Comparison of ENCODE assay signal across 8 mouse cellular contexts in genomic region chr10:81495151-81495550, GRCm38 (mm10). TPM values are rescaled to one million over a fixed set of nuclear protein-coding genes. Genes with fewer than 3 reads are reported as not detected.
DNase-seq lines count a peak whose midpoint lies in the region; ATAC-seq and TF ChIP-seq lines count a peak whose summit lies in the region.

No protein-coding gene starts in this region.

- peak overlapping the region; percentile 92 for H3K9ac ChIP-seq in embryonic facial prominence, embryonic 13.5 days
- H3K9ac ChIP-seq in intestine, embryonic 14.5 days (ENCODE audit: low read length) = peak overlapping the region; percentile 82
- H3K9ac ChIP-seq in neural tube, embryonic 12.5 days = peak overlapping the region; percentile 77

- H3K4me3 ChIP-seq in left cerebral cortex, adult 2 months = peak overlapping the region; percentile 73
- peak overlapping the region; percentile 87 for H3K4me3 ChIP-seq in embryonic facial prominence, embryonic 13.5 days
- peak overlapping the region; percentile 80 for H3K4me3 ChIP-seq in intestine, embryonic 14.5 days (ENCODE audit: low read depth, low read length)
- peak overlapping the region; percentile 72 for H3K4me3 ChIP-seq in neural tube, embryonic 12.5 days

- peaks cover 24% of the 10 kb centered on the region for H3K4me1 ChIP-seq in embryonic facial prominence, embryonic 13.5 days
- peaks cover 18% of the 10 kb centered on the region for H3K4me1 ChIP-seq in intestine, embryonic 14.5 days (replicated peaks; ENCODE audit: control insufficient read depth, insufficient read depth, low read length)
- peaks cover 19% of the 10 kb centered on the region for H3K4me1 ChIP-seq in neural tube, embryonic 12.5 days

- no peaks in the 10 kb centered on the region for H3K9me3 ChIP-seq in embryonic facial prominence, embryonic 13.5 days
- no peaks in the 10 kb centered on the region for H3K9me3 ChIP-seq in intestine, embryonic 14.5 days (ENCODE audit: control insufficient read depth, low read length)
- H3K9me3 ChIP-seq in neural tube, embryonic 12.5 days = no peaks in the 10 kb centered on the region

- H3K27ac ChIP-seq in left cerebral cortex, adult 2 months = peak overlapping the region; percentile 89; the same call in 1 of the 2 replicates
- H3K27ac ChIP-seq in embryonic facial prominence, embryonic 13.5 days = no peak overlapping the region; the same call in 1 of the 2 replicates
- no peak overlapping the region for H3K27ac ChIP-seq in intestine, embryonic 14.5 days (ENCODE audit: low read depth)
- no peak overlapping the region for H3K27ac ChIP-seq in neural tube, embryonic 12.5 days

- WGBS in embryonic facial prominence, embryonic 13.5 days = 71% methylated on average over 6 of the region's 6 CpGs
- WGBS in intestine, embryonic 14.5 days = 74% methylated on average over 6 of the region's 6 CpGs
- 80% methylated on average over 6 of the region's 6 CpGs for WGBS in neural tube, embryonic 12.5 days

- peaks cover 32% of the 10 kb centered on the region for H3K36me3 ChIP-seq in embryonic facial prominence, embryonic 13.5 days
- peaks cover 31% of the 10 kb centered on the region for H3K36me3 ChIP-seq in intestine, embryonic 14.5 days (ENCODE audit: control insufficient read depth, insufficient read depth, low read length)
- H3K36me3 ChIP-seq in neural tube, embryonic 12.5 days = peaks cover 34% of the 10 kb centered on the region

- no peak for ATAC-seq in embryonic facial prominence, embryonic 13.5 days (ENCODE audit: insufficient number of reproducible peaks, insufficient read depth, low FRiP score, low TSS enrichment, low read depth)
- no peak for ATAC-seq in intestine, embryonic 14.5 days (replicated peaks; ENCODE audit: low FRiP score, low TSS enrichment, low read depth)
- no peak for ATAC-seq in neural tube, embryonic 12.5 days (ENCODE audit: low FRiP score, low read depth)
- ATAC-seq in activated CD4-positive, CD25-positive, alpha-beta regulatory T cell, adult 4 months = no peak

- intact Hi-C loops in left cerebral cortex, adult 2 months (cut with DNase I) = no loop called here

- peak overlapping the region; percentile 99 for H3K4me2 ChIP-seq in embryonic facial prominence, embryonic 13.5 days
- H3K4me2 ChIP-seq in intestine, embryonic 14.5 days (ENCODE audit: low read length) = peak overlapping the region; percentile 97
- H3K4me2 ChIP-seq in neural tube, embryonic 12.5 days (replicated peaks) = peak overlapping the region; percentile 97

- DNase-seq in left cerebral cortex, adult 2 months (ENCODE audit: extremely low spot score in 1 of 2, low spot score in 2 of 2) = no peak
- DNase-seq in left cerebral cortex, adult 18-20 months (ENCODE audit: low spot score in 2 of 2) = no peak
- DNase-seq in intestine, embryonic 14.5 days (ENCODE audit: low spot score) = no peak
- DNase-seq in embryo, embryonic 11 days = no peak
- no peak for DNase-seq in T-cell, adult 2 months (ENCODE audit: low spot score)

- H3K27me3 ChIP-seq in embryonic facial prominence, embryonic 13.5 days = no peaks in the 10 kb centered on the region
- no peaks in the 10 kb centered on the region for H3K27me3 ChIP-seq in intestine, embryonic 14.5 days (replicated peaks; ENCODE audit: control insufficient read depth, insufficient read depth, low read length)
- no peaks in the 10 kb centered on the region for H3K27me3 ChIP-seq in neural tube, embryonic 12.5 days (replicated peaks)

- TF ChIP-seq CTCF in left cerebral cortex, adult 2 months (IDR thresholded peaks at IDR 0.05) = no peak

RNA-seq across cellular contexts. Expression of gene Ncln, which starts 1.0 kb away (rescaled TPM):
- total RNA-seq in left cerebral cortex, adult 2 months (2021) = 10 to 100 TPM; 78.3 to 80.8 TPM
- total RNA-seq in left cerebral cortex, adult 18-20 months (2021) = 10 to 100 TPM; 68.1 to 85.1 TPM
- 82.3 and 87.9 TPM in 2 replicates for polyA plus RNA-seq in embryonic facial prominence, embryonic 13.5 days (2015; fragmentation: Nextera tagmentation; extraction: Ambion mirVana)
- polyA plus RNA-seq in intestine, embryonic 14.5 days (2014; fragmentation: Nextera tagmentation; extraction: Ambion mirVana) = 82.4 and 99.0 TPM in 2 replicates
- polyA plus RNA-seq in neural tube, embryonic 12.5 days (2016; fragmentation: Nextera tagmentation; extraction: Ambion mirVana) = 73.2 and 78.4 TPM in 2 replicates
- polyA plus RNA-seq in activated CD4-positive, CD25-positive, alpha-beta regulatory T cell, adult 4 months (2017; shearing (Covaris generic)) = 10 to 100 TPM; 33.4 to 41.8 TPM

RNA-seq across cellular contexts. Expression of gene S1pr4, which starts 4.8 kb away (rescaled TPM):
- under 1 TPM; 0.56 to 0.70 TPM for total RNA-seq in left cerebral cortex, adult 2 months (2021)
- under 1 TPM; 0.58 to 0.82 TPM for total RNA-seq in left cerebral cortex, adult 18-20 months (2021)
- polyA plus RNA-seq in embryonic facial prominence, embryonic 13.5 days (2015; fragmentation: Nextera tagmentation; extraction: Ambion mirVana) = 0.25 and 0.31 TPM in 2 replicates
- 0.53 and 0.65 TPM in 2 replicates for polyA plus RNA-seq in intestine, embryonic 14.5 days (2014; fragmentation: Nextera tagmentation; extraction: Ambion mirVana)
- 0.51 and 0.56 TPM in 2 replicates for polyA plus RNA-seq in neural tube, embryonic 12.5 days (2016; fragmentation: Nextera tagmentation; extraction: Ambion mirVana)
- polyA plus RNA-seq in activated CD4-positive, CD25-positive, alpha-beta regulatory T cell, adult 4 months (2017; shearing (Covaris generic)) = 10 to 100 TPM; 70.0 to 70.7 TPM

RNA-seq across cellular contexts. Expression of gene Celf5, which starts 12.6 kb away (rescaled TPM):
- total RNA-seq in left cerebral cortex, adult 2 months (2021) = 100 to 1,000 TPM; 284 to 288 TPM
- 100 to 1,000 TPM; 242 to 259 TPM for total RNA-seq in left cerebral cortex, adult 18-20 months (2021)
- 2.1 and 2.5 TPM in 2 replicates for polyA plus RNA-seq in embryonic facial prominence, embryonic 13.5 days (2015; fragmentation: Nextera tagmentation; extraction: Ambion mirVana)
- polyA plus RNA-seq in intestine, embryonic 14.5 days (2014; fragmentation: Nextera tagmentation; extraction: Ambion mirVana) = 1.3 and 1.8 TPM in 2 replicates
- polyA plus RNA-seq in neural tube, embryonic 12.5 days (2016; fragmentation: Nextera tagmentation; extraction: Ambion mirVana) = 32.3 and 33.0 TPM in 2 replicates
- 1 to 10 TPM in 1 of 2 experiments, under 1 TPM in 1; 0.44 to 1.5 TPM for polyA plus RNA-seq in activated CD4-positive, CD25-positive, alpha-beta regulatory T cell, adult 4 months (2017; shearing (Covaris generic))

RNA-seq across cellular contexts. Expression of gene Gna15, which starts 28.9 kb away (rescaled TPM):
- 1 to 10 TPM; 1.3 to 2.8 TPM for total RNA-seq in left cerebral cortex, adult 2 months (2021)
- total RNA-seq in left cerebral cortex, adult 18-20 months (2021) = 1 to 10 TPM; 2.6 to 3.5 TPM
- polyA plus RNA-seq in embryonic facial prominence, embryonic 13.5 days (2015; fragmentation: Nextera tagmentation; extraction: Ambion mirVana) = 2.0 and 2.1 TPM in 2 replicates
- 0.73 and 0.84 TPM in 2 replicates for polyA plus RNA-seq in intestine, embryonic 14.5 days (2014; fragmentation: Nextera tagmentation; extraction: Ambion mirVana)
- 0.81 and 1.2 TPM in 2 replicates for polyA plus RNA-seq in neural tube, embryonic 12.5 days (2016; fragmentation: Nextera tagmentation; extraction: Ambion mirVana)
- 10 to 100 TPM; 55.2 to 62.0 TPM for polyA plus RNA-seq in activated CD4-positive, CD25-positive, alpha-beta regulatory T cell, adult 4 months (2017; shearing (Covaris generic))

RNA-seq across cellular contexts. Expression of gene Nfic, which starts 39.7 kb away (rescaled TPM):
- total RNA-seq in left cerebral cortex, adult 2 months (2021) = 10 to 100 TPM; 93.4 to 94.9 TPM
- total RNA-seq in left cerebral cortex, adult 18-20 months (2021) = 10 to 100 TPM; 84.7 to 91.7 TPM
- 87.0 and 96.1 TPM in 2 replicates for polyA plus RNA-seq in embryonic facial prominence, embryonic 13.5 days (2015; fragmentation: Nextera tagmentation; extraction: Ambion mirVana)
- polyA plus RNA-seq in intestine, embryonic 14.5 days (2014; fragmentation: Nextera tagmentation; extraction: Ambion mirVana) = 52.4 and 57.2 TPM in 2 replicates
- 21.7 and 22.2 TPM in 2 replicates for polyA plus RNA-seq in neural tube, embryonic 12.5 days (2016; fragmentation: Nextera tagmentation; extraction: Ambion mirVana)
- 10 to 100 TPM; 15.2 to 16.0 TPM for polyA plus RNA-seq in activated CD4-positive, CD25-positive, alpha-beta regulatory T cell, adult 4 months (2017; shearing (Covaris generic))

Comparison
In these comparisons a context has a peak if more than half of its experiments do, and no peak if none do; other contexts are left out.
1. RNA of gene S1pr4, which starts 4.8 kb away (polyA plus RNA-seq): 70.0 to 70.7 TPM in activated CD4-positive, CD25-positive, alpha-beta regulatory T cell, adult 4 months; 0.53 to 0.65 TPM in intestine, embryonic 14.5 days, 0.51 to 0.56 TPM in neural tube, embryonic 12.5 days and 0.25 to 0.31 TPM in embryonic facial prominence, embryonic 13.5 days; every median in the first group is over 10 times any median in the second.
2. Peak in every context shown above with its lines, with median percentiles within 50 percentile points of each other: H3K4me3 ChIP-seq, H3K4me2 ChIP-seq and H3K9ac ChIP-seq.